Mouse (Mus musculus): ENCODE results near the gene Il17rb. TPM values are rescaled to one million over a fixed set of nuclear protein-coding genes. Genes with fewer than 3 reads are reported as not detected.

Gene Il17rb
- polyA plus RNA-seq, 1 experiment from 2014 or later = 0.17 TPM

DNA sequence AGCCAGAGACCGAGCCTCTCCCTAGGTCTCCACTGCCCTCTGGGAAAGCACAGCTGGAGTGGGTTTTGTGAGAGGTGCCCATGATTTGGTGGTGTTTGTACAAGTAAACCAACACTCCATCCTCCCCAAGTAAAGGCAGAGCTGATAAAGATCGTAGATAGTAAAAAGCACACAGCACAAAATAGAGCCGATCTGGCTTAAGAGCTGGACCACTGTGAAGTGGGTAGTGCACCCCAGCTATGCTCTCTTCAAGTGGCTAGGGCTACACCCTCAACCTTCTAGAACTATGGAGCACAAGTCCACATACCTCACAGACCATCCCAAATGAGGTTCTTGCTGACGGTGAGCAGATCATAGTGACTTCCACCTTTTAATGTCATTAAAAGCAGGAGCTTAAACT is 30.7 kb upstream of the Il17rb start:
- DNase-seq (ENCODE audit: low read depth, low spot score) (no peak), ATAC-seq (no peak)
- TF ChIP-seq CTCF (IDR thresholded peaks at IDR 0.05) = no peak
- in situ Hi-C loops (cut with MboI; ENCODE audit: low pct_unique_long_range_greater_than_20kb) = no loop called here
- ChIA-PET CTCF (interaction anchor here (1.1 kb wide), 1 partner anchor 12 kb away, joined by 3 read pairs; no protein-coding TSS in a partner anchor), POLR2A (interaction anchor here (0.9 kb wide), 1 partner anchor 210 kb away, joined by 3 read pairs; no protein-coding TSS in a partner anchor)
- no peaks in the 10 kb centered on the region for H3K27me3 ChIP-seq

DNA sequence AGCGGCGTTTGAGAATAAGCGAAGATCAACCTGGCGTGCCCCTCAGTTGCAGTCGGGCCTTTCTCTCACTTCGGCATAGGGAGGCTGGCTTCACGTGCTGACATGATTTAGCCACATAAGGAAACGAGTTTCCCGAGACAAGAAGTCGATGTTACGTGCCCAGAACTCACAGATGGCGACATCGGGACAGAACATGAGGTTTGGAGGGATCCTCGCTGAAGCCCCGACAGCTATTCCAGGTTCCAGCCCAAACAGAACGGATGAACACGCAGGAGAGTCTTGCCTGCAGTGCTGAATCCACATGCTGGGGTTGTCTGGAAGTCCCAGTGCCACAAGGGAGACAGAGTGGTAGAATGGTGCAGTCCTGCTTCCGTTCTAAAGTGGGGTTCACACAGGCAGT is 29.7 kb upstream of the Il17rb start:
- ChIA-PET CTCF (no interaction called here), POLR2A (no interaction called here)
- in situ Hi-C loops (cut with MboI; ENCODE audit: low pct_unique_long_range_greater_than_20kb) = no loop called here
- no peaks in the 10 kb centered on the region for H3K27me3 ChIP-seq
- TF ChIP-seq CTCF (IDR thresholded peaks at IDR 0.05) = no peak
- ATAC-seq (no peak), DNase-seq (ENCODE audit: low read depth, low spot score) (no peak)

DNA sequence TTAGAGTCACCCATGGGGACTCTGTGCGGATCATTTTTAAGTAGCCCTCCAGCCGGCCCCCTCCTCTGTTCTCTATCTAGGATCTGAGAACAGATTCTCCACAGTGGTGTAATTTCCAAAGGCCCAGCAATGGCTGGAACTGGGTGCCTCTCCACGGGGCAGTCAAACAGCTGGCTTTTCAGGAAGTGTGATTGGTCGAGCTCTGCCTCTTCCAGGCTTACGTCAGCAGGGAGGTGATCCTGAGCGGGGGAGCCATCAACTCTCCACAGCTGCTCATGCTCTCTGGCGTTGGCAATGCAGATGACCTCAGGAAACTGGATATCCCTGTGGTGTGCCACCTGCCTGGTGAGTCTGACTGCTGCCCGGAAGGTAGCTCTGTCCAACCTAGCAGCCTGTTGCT is 24.7 kb upstream of the Il17rb start:
- no peaks in the 10 kb centered on the region for H3K27me3 ChIP-seq
- CTCF ChIA-PET = interaction anchor here (1.2 kb wide), 1 partner anchor 13 kb away, joined by 3 read pairs; no protein-coding TSS in a partner anchor
- TF ChIP-seq CTCF (IDR thresholded peaks at IDR 0.05) = no peak
- POLR2A ChIA-PET = no interaction called here
- in situ Hi-C loops (cut with MboI; ENCODE audit: low pct_unique_long_range_greater_than_20kb) = no loop called here
- no peak for ATAC-seq
- DNase-seq (ENCODE audit: low read depth, low spot score) = no peak

DNA sequence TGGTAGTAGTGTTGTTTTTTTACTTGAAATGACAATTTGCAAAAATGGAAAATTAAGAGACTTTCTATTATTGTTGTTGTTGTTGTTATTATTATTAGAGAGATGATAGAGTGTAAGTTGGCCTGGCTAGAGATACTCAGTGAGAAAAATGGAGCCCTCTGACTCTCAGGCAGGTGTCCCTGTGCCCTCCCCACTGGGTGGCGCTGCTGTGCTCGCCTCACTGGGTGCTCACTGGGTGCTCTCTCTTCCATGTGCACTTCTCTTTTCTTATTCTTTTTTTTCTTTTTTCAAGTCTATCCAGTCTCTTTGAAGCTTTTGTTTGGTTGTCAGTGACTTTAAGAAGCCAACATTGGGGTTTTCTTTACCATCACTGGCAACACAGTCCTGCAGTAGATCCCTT is 18.7 kb upstream of the Il17rb start:
- DNase-seq (ENCODE audit: low read depth, low spot score) = no peak
- CTCF ChIA-PET = no interaction called here
- no peaks in the 10 kb centered on the region for H3K27me3 ChIP-seq
- POLR2A ChIA-PET = no interaction called here
- TF ChIP-seq CTCF (IDR thresholded peaks at IDR 0.05) = no peak
- ATAC-seq = no peak
- in situ Hi-C loops (cut with MboI; ENCODE audit: low pct_unique_long_range_greater_than_20kb) = no loop called here

DNA sequence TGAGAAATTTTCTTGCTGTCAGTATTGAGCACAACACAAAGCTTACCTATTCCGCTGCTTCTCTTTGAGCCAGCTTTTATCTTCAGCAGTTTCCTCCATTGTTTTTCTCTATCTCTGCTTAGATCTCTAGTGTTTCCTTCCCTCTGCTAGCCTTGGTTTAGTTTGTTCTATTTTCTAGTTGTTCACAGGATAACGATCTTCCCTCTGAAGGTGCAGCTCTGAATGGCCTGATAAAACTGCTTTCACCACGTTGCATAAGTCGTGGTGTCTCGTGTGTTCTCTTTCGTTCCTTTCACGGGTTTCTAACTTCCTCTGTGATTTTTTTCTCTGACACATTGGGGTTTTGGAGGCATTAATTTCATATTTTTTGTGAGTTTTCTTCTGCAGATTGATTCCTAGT is 15.7 kb upstream of the Il17rb start:
- ATAC-seq (no peak), DNase-seq (ENCODE audit: low read depth, low spot score) (no peak)
- ChIA-PET POLR2A (no interaction called here), CTCF (no interaction called here)
- in situ Hi-C loops (cut with MboI; ENCODE audit: low pct_unique_long_range_greater_than_20kb) = no loop called here
- no peak for TF ChIP-seq CTCF (IDR thresholded peaks at IDR 0.05)
- H3K27me3 ChIP-seq = no peaks in the 10 kb centered on the region

DNA sequence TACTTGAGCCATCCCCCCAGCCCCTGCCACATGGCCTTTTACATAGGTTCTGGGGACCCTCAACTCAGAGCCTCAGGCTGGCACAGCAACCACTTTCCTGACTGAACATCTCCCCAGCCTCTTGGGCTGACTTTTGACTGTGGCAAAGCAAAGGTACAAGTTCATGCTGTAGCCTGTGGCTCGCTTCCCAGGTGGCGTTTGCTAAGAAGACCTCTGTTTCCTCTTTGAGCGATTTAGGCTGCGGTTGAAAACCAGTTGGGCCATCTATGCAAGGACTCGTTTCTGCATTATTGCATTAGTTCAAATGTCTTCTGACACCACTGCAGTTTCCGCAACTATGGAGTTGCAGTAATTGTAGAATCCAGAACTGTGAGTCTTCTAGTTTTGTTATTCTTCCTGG is 13.8 kb upstream of the Il17rb start:
- DNase-seq (ENCODE audit: low read depth, low spot score) (no peak), ATAC-seq (no peak)
- no peak for TF ChIP-seq CTCF (IDR thresholded peaks at IDR 0.05)
- CTCF ChIA-PET = no interaction called here
- in situ Hi-C loops (cut with MboI; ENCODE audit: low pct_unique_long_range_greater_than_20kb) = no loop called here
- POLR2A ChIA-PET = interaction anchor here (0.6 kb wide), 1 partner anchor 25 kb away, joined by 3 read pairs; no protein-coding TSS in a partner anchor
- no peaks in the 10 kb centered on the region for H3K27me3 ChIP-seq

DNA sequence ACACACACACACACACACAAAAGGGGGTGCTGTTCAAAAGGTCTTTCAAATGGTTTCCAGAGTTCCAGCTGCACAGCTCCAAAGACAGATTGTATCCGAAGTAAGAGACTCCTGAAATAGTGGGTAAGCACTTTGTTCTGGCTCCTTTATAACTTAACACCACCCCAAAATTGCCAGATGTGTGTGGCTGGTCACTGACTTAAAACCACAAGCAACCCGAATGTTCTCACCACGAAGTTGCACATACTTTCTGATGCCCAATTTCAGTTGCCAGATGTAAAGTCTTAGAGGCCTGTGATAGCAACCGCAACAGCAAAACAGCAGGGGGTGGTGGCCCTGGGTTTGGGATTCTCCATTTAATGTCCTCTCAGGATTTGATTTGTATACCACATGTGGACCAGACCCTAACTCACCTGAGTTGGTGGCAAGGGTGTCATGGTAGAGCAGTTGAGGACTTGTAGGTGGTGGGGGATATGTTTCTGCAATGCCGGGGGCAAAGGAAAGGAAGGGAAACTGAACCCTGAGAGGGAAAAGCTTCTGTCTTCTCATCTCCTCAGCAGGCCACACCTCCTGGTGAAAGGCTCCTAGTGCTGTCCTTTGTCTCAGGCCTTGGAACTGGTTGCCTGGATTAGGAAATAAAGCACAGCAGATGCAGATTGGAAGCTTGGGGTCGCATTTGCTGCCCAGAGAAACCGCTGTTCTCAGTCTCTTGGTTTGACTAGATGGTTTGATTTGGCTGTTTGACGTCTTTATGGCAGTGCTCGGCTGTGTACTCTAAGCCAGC is 11.3 kb upstream of the Il17rb start:
- in situ Hi-C loops (cut with MboI; ENCODE audit: low pct_unique_long_range_greater_than_20kb) = no loop called here
- TF ChIP-seq CTCF (IDR thresholded peaks at IDR 0.05) = no peak
- ATAC-seq (no peak), DNase-seq (ENCODE audit: low read depth, low spot score) (no peak)
- H3K27me3 ChIP-seq = no peaks in the 10 kb centered on the region
- CTCF ChIA-PET = interaction anchor here (1.0 to 1.5 kb wide), 3 partner anchors 8 to 50 kb away, joined by 3 to 4 read pairs (median 3); no protein-coding TSS in a partner anchor
- POLR2A ChIA-PET = interaction anchor here (1.1 to 1.5 kb wide), 2 partner anchors 9 to 10 kb away, joined by 3 read pairs; no protein-coding TSS in a partner anchor

DNA sequence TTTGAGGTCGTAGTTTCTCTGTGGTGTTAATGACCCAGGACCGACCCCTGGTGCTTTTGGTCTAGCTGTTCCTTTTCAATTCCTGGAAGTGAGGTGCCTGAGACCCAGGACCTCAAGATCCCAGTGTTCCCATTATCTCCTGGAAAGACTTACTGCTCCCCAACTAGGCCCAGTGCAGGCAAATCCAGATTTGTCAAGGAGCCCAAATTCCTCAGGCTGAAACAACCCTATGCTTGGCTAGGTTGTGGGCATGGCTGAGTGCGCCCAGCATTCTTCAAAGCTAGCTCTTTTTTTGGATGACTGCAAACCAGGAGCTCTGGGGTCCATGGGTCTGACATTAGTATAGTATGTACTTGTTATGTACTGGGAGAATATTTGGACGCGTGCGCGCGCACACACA is 10.7 kb upstream of the Il17rb start:
- DNase-seq (ENCODE audit: low read depth, low spot score) (peak; percentile 68), ATAC-seq (peak; percentile 67)
- POLR2A ChIA-PET = no interaction called here
- TF ChIP-seq CTCF (IDR thresholded peaks at IDR 0.05) = no peak
- in situ Hi-C loops (cut with MboI; ENCODE audit: low pct_unique_long_range_greater_than_20kb) = no loop called here
- CTCF ChIA-PET = interaction anchor here (0.6 to 1.5 kb wide), 2 partner anchors 16 to 50 kb away, joined by 3 to 4 read pairs; no protein-coding TSS in a partner anchor
- H3K27me3 ChIP-seq = no peaks in the 10 kb centered on the region

DNA sequence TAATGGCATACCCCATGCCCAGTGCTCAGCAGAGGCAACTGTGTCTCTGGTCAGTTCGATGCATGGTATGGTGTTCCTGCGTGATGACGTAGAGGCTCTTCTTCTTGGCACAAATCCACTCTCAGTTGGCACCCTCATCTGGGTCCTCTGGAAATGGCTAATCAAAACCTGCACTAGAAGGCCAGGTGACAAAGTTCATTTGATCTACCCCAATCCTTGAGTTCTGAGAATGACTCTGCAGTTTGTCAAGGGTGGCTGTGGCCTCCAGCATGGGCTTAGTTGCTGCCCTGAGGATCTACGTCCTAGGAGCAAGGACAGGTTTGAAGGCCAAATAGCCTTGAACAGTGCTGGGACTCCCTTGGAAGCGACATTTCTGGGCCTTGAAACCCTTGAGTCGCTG is 10.2 kb upstream of the Il17rb start:
- no peak for TF ChIP-seq CTCF (IDR thresholded peaks at IDR 0.05)
- H3K27me3 ChIP-seq = no peaks in the 10 kb centered on the region
- ATAC-seq (no peak), DNase-seq (ENCODE audit: low read depth, low spot score) (no peak)
- POLR2A ChIA-PET = no interaction called here
- in situ Hi-C loops (cut with MboI; ENCODE audit: low pct_unique_long_range_greater_than_20kb) = no loop called here
- CTCF ChIA-PET = interaction anchor here (0.6 to 1.5 kb wide), 2 partner anchors 16 to 49 kb away, joined by 3 to 4 read pairs; no protein-coding TSS in a partner anchor

DNA sequence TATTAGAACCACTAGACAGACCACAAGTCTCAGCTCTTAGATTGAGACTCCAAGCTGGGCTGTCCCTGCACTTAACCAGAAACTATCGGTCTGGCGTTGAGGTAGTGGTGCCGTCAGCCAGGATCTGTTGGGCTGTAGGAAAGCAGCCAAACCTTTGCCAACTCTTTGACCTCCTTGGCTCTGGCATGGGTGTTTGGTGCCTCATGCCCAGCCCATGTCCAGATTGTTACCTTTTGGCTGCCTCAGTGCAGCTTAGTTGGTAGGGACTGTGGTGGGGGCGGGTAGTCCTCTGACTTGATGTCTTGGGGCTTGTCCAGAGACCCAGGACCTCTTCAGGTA is 9.7 kb upstream of the Il17rb start:
- CTCF ChIA-PET = interaction anchor here (1.5 kb wide), 1 partner anchor 49 kb away, joined by 3 read pairs; no protein-coding TSS in a partner anchor
- ATAC-seq (no peak), DNase-seq (ENCODE audit: low read depth, low spot score) (no peak)
- no peaks in the 10 kb centered on the region for H3K27me3 ChIP-seq
- POLR2A ChIA-PET = no interaction called here
- no peak for TF ChIP-seq CTCF (IDR thresholded peaks at IDR 0.05)
- in situ Hi-C loops (cut with MboI; ENCODE audit: low pct_unique_long_range_greater_than_20kb) = no loop called here

DNA sequence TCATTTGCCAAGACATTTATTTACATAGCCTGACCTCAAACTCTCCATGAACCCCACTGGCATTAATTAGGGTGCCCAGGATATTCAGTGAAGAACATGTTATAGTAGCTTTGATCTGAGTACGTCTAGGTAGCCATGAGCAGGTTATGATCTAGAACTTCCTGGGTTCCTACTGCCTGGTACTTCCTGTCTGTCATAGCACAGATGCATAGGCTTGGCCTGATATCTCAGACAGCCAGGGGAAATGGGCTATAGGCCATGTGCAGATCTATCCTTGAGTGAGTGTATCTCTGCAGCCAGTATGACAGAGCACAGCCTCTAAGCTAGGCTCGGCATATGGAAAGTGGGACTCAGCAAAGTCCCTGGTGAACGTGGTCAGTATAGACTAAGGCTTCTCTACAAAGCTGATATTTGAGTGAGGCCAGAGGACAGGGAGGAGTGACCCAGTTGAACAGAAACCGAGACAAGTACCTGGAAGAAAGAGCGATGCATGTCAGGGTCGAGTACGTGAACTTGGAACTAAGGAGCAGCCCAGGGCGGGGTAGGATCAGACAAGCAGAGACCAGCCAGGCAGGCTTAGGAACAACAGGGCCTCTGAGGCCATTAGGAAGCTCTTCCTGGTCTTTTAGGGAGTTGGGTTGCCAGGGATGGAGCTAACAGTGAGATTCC is 9.2 kb upstream of the Il17rb start:
- in situ Hi-C loops (cut with MboI; ENCODE audit: low pct_unique_long_range_greater_than_20kb) = no loop called here
- no peak for TF ChIP-seq CTCF (IDR thresholded peaks at IDR 0.05)
- POLR2A ChIA-PET = no interaction called here
- CTCF ChIA-PET = no interaction called here
- ATAC-seq (no peak), DNase-seq (ENCODE audit: low read depth, low spot score) (no peak)
- H3K27me3 ChIP-seq = no peaks in the 10 kb centered on the region

Data from Patski (cell line).